Mouse (Mus musculus): Measurements from ENCODE around the gene Gabrb3. TPM values are rescaled to one million over a fixed set of nuclear protein-coding genes. Genes with fewer than 3 reads are reported as not detected.
"Not testable (repeated sequence)": the region's sequence is repeated elsewhere in the genome, so short reads cannot be mapped to it uniquely, and the experiment has no call there.

Gabrb3 gene
- total RNA-seq, 2 experiments from 2014 or later: 276 to 305 TPM

DNA sequence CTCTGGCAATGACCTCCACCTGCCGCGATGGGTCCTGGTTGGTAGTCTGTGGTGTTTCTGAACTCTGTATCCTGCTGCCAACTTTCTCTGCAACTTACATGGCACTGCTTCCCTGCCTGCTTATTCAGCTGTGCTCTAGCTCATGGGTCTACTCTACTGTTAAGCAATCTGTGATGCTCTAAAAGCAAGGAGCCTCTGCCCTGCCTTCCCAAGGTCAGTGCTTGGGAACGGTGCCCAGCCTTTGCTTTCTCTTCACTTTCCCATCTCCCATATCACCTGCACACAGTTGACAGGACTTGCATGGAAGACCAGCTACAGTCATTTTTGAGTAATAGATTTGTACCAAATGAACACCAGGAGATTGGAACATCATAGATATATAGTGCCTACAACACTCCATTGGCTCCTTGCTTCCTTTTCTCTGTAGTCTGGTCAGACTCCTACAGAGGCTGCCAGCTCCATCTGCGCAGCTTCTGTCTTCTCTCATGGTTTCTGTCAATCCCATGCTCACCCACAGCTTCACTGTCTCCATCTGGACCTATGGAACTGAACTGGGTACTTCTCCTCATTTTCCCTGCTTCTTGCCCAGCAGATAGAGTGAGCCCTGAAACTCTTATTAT is 228.8 kb downstream of the Gabrb3 start:
- Histone ChIP-seq H3K4me3 (no peak overlapping the region), H3K27ac (peak overlapping the region; percentile 84)
- no peak for TF ChIP-seq CTCF (conservative IDR thresholded peaks at IDR 0.05)
- peak; percentile 62 to 81 for DNase-seq (ENCODE audit: low spot score in 2 of 2)

DNA sequence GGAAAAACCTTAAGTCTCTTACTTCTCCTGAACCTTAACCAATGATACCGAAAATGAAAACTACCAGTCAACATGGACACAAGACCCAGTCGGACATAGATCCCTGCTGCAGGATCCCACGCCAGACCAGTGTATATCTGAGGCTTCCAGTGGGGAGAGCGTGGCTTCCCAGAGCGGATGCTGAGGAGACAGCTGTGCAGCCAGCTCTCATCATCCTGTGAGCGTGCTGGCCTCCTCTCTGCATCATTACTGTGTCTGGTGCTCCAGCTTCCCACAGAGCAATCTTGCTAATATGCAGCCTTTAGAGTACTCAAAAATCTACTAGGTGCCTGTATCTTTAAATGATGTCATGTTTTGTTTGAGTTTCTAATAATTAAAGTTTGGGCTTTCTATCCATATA is 257.9 kb downstream of the Gabrb3 start:
- TF ChIP-seq CTCF (conservative IDR thresholded peaks at IDR 0.05): no peak
- no peak overlapping the region for H3K4me3 ChIP-seq
- DNase-seq (ENCODE audit: low spot score in 2 of 2): peak in 1 of 2 experiments; percentile 13
- peak overlapping the region; percentile 46; the same call in 1 of the 2 replicates for H3K27ac ChIP-seq

DNA sequence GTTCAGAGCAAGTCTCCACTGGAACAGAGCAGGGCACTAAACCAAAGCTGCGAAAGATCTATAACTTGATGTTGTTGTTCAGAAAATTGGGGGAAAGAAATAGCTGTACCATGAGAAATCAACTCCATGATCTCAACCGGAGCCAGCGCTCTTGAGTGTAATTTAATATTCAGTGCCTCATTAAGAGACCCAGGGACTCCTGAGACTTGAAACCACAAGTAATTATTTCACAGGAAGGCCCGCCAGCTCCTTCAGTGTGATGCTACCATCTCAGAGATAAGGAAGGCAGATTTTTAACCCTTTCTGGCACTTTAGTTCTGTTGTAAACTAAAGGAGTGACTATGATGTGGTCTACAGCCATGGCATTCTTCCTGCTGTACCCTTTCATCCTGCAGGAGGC is 270.3 kb downstream of the Gabrb3 start:
- no peak overlapping the region for H3K27ac ChIP-seq
- TF ChIP-seq CTCF (conservative IDR thresholded peaks at IDR 0.05): no peak; the same call in 1 of the 2 replicates
- no peak for DNase-seq (ENCODE audit: low spot score in 2 of 2)

DNA sequence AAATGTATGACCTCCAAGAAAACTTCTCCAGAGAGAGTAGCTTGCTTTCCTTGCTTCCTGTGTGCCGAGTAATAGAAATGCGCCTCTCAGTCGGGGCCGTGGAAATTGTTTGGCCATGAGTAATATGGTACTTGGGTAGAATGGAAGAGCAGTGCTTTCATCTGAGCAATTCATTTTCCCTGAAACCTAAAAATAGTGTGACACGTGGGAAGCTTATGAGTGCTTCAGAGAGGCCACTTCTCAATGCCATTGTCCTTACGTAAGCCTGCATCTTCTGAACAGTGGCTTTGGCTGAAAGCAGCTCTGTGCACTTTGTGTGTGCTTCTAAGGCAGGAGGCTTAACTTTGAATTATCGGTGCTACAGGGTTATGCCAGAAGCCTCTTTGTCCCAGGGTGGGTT is 280.9 kb downstream of the Gabrb3 start:
- peak in 1 of 2 experiments; percentile 30 for DNase-seq (ENCODE audit: low spot score in 2 of 2)
- peak overlapping the region; percentile 55; the same call in 1 of the 2 replicates for H3K27ac ChIP-seq

More for the DNA sequence above, 270.3 kb downstream of the Gabrb3 start:
- H3K4me3 ChIP-seq: no peak overlapping the region

DNA sequence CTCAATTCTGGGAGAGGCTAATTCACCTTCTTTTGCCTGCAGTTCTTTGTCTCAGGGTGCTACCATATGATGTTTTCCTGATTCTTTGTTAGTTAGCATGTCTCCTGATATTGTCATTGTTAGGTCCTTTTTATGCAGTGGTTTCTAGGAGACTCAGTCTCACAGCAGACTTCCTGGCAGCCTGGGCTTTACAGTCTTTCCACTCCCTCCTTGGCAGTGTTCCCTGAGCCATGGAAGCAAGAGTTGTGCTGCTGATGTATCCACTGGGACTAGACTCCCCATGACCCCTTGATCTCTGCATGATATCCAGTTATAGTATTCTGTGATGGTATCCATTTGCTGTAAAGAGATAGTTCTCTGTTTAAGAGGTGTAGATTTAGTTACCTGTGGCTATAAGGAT is 281.6 kb downstream of the Gabrb3 start:
- Histone ChIP-seq H3K4me3 (no peak overlapping the region), H3K27ac (0 out of 2 replicates have a peak overlapping the region, but pooled peaks have one; percentile 55)
- no peak for DNase-seq (ENCODE audit: low spot score in 2 of 2)
- no peak for TF ChIP-seq CTCF (conservative IDR thresholded peaks at IDR 0.05)

More for the DNA sequence above, 280.9 kb downstream of the Gabrb3 start:
- H3K4me3 ChIP-seq: no peak overlapping the region
- TF ChIP-seq CTCF (conservative IDR thresholded peaks at IDR 0.05): no peak

DNA sequence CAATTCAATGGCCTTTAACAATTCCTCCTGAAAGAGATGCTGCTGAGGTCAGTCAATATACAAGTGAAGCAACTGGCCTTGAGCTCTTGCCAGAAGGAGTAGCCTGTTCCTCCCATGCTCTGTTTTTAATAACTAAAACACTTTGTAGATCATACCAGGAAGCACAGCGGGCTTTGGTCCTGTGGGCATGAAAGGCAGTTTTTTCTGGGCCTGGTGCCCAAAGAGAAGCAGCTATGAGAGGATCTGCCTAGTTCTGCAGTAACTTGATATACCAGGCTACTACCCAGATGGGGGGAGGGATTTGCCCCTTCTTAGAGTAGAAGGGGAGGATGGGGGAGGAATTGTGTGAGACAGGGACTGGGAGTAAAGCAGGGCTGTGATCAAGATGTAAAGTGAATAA is 284.1 kb downstream of the Gabrb3 start:
- Histone ChIP-seq H3K4me3 (no peak overlapping the region), H3K27ac (peak overlapping the region; percentile 28; the same call in 1 of the 2 replicates)
- TF ChIP-seq CTCF (conservative IDR thresholded peaks at IDR 0.05): no peak
- DNase-seq (ENCODE audit: low spot score in 2 of 2): peak; percentile 31 to 40

DNA sequence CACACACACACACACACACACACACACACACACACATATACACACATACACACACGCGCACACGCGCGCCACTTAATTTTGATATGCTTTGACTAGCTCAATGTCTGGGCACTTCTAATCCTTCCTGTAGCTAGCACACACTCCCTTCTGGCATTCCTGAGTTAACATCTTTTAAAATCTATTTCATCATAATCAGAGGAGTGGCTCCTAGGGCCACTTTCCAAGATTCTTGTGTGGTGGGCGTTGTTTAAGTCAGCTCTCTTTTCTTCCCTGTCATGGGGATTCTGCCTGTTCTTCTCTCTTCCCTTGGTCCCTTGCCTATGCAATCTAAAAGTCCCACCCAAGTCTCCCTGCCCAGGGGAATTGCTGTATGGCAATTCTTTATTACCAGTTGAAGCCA is 286.6 kb downstream of the Gabrb3 start:
- Histone ChIP-seq H3K27ac (no peak overlapping the region), H3K4me3 (no peak overlapping the region)
- peak; percentile 33 to 35 for DNase-seq (ENCODE audit: low spot score in 2 of 2)
- no peak for TF ChIP-seq CTCF (conservative IDR thresholded peaks at IDR 0.05)

DNA sequence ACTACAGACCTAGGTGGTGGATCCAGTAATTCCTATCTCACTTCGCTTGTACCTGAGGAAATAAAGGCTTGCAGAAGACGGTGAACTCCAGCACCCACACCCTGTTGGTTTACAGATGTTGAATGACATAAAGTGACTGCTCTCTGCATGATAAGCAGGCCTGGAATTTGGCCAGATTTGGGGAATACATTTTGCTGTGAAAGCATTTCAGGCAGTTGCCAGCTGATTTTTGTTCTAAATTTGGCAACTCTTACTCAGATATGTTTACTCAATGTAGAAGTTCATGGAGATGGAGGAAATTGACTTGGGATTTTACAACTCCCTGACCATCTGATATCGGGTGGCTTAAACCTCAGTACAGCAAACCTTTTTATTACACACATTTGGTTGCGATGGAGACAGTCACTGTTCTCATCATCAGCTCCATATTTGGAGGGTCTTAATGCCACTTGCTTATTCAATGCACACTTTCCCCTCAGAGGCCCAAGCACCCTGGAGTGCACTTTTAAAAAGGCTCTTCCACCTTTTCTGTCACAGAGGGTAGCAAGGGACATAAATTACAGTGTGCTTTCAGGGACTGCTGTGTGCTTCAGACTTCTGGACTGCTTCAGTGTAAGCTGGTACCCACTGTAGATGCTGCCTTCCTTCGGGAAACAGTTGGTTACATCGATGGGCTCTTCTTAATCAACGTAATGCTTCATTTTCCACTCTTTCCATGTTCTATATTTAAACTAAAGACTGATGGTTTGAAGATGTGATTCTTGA is 287.7 kb downstream of the Gabrb3 start:
- DNase-seq (ENCODE audit: low spot score in 2 of 2): peak in 1 of 2 experiments; percentile 31
- Histone ChIP-seq H3K27ac (peak overlapping the region; percentile 36; the same call in 1 of the 2 replicates), H3K4me3 (no peak overlapping the region)
- TF ChIP-seq CTCF (conservative IDR thresholded peaks at IDR 0.05): no peak

DNA sequence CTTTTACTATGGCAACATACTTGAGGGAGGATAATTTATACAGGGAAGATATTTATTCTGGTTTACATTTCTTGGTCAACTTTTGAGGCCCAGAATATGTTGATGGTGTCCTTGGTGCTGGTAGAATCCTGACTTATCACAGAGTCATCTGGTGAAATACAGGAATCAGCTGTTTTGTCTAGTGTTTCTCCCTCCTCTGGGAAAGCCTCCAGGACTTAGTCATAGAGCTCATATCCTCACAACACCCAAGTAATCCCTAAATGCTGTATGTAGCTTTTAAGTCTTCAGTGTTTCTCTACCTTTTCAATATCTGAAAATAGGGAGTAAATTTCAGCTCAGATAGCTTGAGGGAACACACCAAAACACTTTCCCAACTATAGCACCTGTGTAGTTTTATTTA is 292.2 kb downstream of the Gabrb3 start:
- no peak overlapping the region for H3K4me3 ChIP-seq
- no peak overlapping the region for H3K27ac ChIP-seq
- peak in 1 of 2 experiments; percentile 26 for DNase-seq (ENCODE audit: low spot score in 2 of 2)
- TF ChIP-seq CTCF (conservative IDR thresholded peaks at IDR 0.05): no peak

DNA sequence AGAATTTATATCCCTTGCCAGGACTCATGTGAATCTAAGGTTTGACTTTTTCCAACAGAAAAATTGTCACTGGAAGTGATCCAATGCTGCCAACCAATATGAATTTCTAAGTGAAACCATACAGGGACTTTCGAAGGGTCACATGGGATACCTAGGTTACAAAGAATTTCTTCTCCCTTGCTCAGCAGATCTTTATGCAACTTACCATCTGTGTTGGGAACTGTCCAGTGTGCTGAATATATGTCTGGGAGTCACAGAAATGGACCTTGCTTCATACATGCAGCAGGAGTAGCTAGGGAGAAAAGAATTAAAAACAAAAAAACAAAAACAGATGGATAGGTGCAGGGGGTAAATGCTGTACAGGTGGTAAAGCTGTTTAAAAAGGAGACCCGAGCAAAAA is 327.3 kb downstream of the Gabrb3 start:
- no peak for TF ChIP-seq CTCF (conservative IDR thresholded peaks at IDR 0.05)
- Histone ChIP-seq H3K27ac (no peak overlapping the region), H3K4me3 (no peak overlapping the region)
- no peak for DNase-seq (ENCODE audit: low spot score in 2 of 2)

DNA sequence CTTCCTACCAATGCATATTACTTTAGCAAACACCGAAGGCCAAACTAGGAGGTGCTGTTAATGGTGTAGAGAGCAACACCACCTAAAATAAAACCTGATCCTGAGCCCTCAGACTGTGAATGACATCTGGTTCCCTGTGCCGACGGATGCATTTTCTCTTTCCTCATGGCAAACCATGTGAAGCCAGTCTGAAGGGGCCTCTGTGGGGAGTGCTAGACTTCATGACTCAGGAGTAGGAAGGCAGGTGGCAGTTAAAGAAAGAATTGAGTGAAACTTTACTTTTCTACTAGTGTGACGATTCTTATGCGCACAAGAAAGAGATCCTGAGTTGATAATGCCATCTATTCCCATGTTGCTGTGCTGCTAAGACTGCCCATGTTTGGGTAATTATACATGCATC is 341.0 kb downstream of the Gabrb3 start:
- peak overlapping the region; percentile 5; the same call in 1 of the 2 replicates for H3K27ac ChIP-seq

DNA sequence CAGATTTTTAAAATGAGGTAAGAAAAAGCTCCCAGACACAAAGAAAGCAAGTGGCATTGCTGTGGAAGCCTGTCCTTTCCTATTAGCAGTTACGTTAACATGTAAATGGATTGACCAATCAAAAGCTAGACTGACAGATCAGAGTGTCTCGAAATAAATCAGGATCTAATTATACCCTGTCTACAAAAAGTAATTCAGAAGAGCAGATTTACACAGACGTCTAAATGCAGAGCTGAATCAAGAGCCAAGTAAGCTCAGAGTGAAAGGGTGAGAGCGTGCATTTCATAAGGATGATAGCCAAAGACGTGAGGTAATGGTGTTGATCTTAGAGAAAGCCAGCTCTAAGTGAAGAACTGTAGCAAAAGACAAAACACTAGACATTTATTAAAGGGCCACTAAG is 359.3 kb downstream of the Gabrb3 start:
- H3K27ac ChIP-seq: no peak overlapping the region
- no peak for DNase-seq (ENCODE audit: low spot score in 2 of 2)

More for the DNA sequence above, 341.0 kb downstream of the Gabrb3 start:
- no peak for TF ChIP-seq CTCF (conservative IDR thresholded peaks at IDR 0.05)
- no peak overlapping the region for H3K4me3 ChIP-seq
- no peak for DNase-seq (ENCODE audit: low spot score in 2 of 2)

DNA sequence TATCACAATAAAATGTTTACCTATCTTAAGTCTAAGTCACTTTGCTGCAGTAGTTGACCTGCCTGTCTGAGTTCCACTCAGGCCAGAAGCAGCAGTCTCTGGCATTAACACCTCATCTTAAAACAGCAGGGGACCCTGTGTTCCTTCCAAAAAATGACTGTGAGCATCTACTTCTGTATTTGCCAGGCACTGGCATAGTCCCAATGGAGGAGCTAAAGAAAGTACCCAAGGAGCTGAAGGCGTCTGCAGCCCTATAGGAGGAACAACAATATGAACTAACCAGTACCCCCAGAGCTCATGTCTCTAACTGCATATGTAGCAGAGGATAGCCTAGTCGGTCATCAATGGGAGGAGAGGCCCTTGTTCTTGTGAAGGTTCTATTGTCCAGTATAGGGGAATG is 366.6 kb downstream of the Gabrb3 start:
- H3K4me3 ChIP-seq; DNase-seq (ENCODE audit: low spot score in 2 of 2); H3K27ac ChIP-seq: not testable (repeated sequence)

More for the DNA sequence above, 359.3 kb downstream of the Gabrb3 start:
- TF ChIP-seq CTCF (conservative IDR thresholded peaks at IDR 0.05): no peak
- no peak overlapping the region for H3K4me3 ChIP-seq
